In genomic region chr17:5839549-5840240, GRCm38 (mm10) we compare ENCODE assay signal across 11 mouse cellular contexts. TPM values are rescaled to one million over a fixed set of nuclear protein-coding genes. Genes with fewer than 3 reads are reported as not detected.
DNase-seq lines count a peak whose midpoint lies in the region; ATAC-seq and TF ChIP-seq lines count a peak whose summit lies in the region.
"Had no signal": no experiment of that assay in that cellular context is flagged by ENCODE, and none has a peak within 500 bp of the region (broad histone marks: within the 10 kb centered on the region; RNA-seq: fewer than 3 reads in every experiment).

No protein-coding gene starts in this region.

- no peak for DNase-seq in heart, embryonic 10.5 days (ENCODE audit: low spot score)
- no peak for DNase-seq in heart, postnatal 25 days (ENCODE audit: low spot score)
- DNase-seq in layer of hippocampus, adult 18-20 months (ENCODE audit: low spot score in 2 of 2): no peak
- DNase-seq in testis, postnatal 10 days (ENCODE audit: low spot score): no peak
- DNase-seq: cerebellum, adult 11 months; right cerebral cortex, postnatal 25 days had no signal

- TF ChIP-seq CTCF in small intestine, adult 2 months (IDR thresholded peaks at IDR 0.05; ENCODE audit: extremely low read depth, insufficient read length, insufficient replicate concordance, low read depth, low read length): no peak

- no peaks in the 10 kb centered on the region for H3K36me3 ChIP-seq in heart, embryonic 10.5 days
- H3K36me3 ChIP-seq in megakaryocyte, embryonic 14.5 days (replicated peaks; ENCODE audit: low read length): peaks cover 35% of the 10 kb centered on the region
- H3K36me3 ChIP-seq in intestine, embryonic 16.5 days (ENCODE audit: control insufficient read depth, insufficient read depth, low read length): no peaks in the 10 kb centered on the region
- H3K36me3 ChIP-seq in small intestine, adult 2 months (ENCODE audit: control insufficient read depth, insufficient read depth, low read length): no peaks in the 10 kb centered on the region

- no peak overlapping the region for H3K4me3 ChIP-seq in heart, embryonic 10.5 days
- peak overlapping the region; percentile 95 for H3K4me3 ChIP-seq in megakaryocyte, embryonic 14.5 days (replicated peaks)
- no peak overlapping the region for H3K4me3 ChIP-seq in intestine, embryonic 16.5 days (ENCODE audit: low read length)
- no peak overlapping the region for H3K4me3 ChIP-seq in small intestine, adult 2 months (ENCODE audit: low read depth, low read length)

- peaks cover 17% of the 10 kb centered on the region for H3K4me1 ChIP-seq in heart, embryonic 10.5 days
- H3K4me1 ChIP-seq in megakaryocyte, embryonic 14.5 days: peaks cover 58% of the 10 kb centered on the region
- H3K4me1 ChIP-seq in intestine, embryonic 16.5 days (ENCODE audit: control insufficient read depth, insufficient read depth, low read length): peaks cover 15% of the 10 kb centered on the region
- H3K4me1 ChIP-seq in small intestine, adult 2 months (ENCODE audit: control insufficient read depth, insufficient read depth, insufficient read length, low read length): peaks cover 10% of the 10 kb centered on the region

- no peaks in the 10 kb centered on the region for H3K27me3 ChIP-seq in heart, embryonic 10.5 days (ENCODE audit: insufficient read depth, poor library complexity, severe bottlenecking)
- no peaks in the 10 kb centered on the region for H3K27me3 ChIP-seq in megakaryocyte, embryonic 14.5 days (replicated peaks)
- H3K27me3 ChIP-seq in intestine, embryonic 16.5 days (replicated peaks; ENCODE audit: control insufficient read depth, insufficient read depth, low read length): no peaks in the 10 kb centered on the region
- H3K27me3 ChIP-seq in small intestine, adult 2 months (ENCODE audit: control insufficient read depth, insufficient read depth, low read length): no peaks in the 10 kb centered on the region

- TF ChIP-seq POLR2A in small intestine, adult 2 months (IDR thresholded peaks at IDR 0.05; ENCODE audit: low read depth, low read length): no peak

- peak overlapping the region; percentile 100; the same call in 1 of the 2 replicates for H3K27ac ChIP-seq in heart, embryonic 10.5 days
- H3K27ac ChIP-seq in intestine, embryonic 16.5 days (ENCODE audit: low read length): peak overlapping the region; percentile 37; the same call in 1 of the 2 replicates
- H3K27ac ChIP-seq in small intestine, adult 2 months (ENCODE audit: insufficient read depth, low read depth, low read length): peak overlapping the region; percentile 47; the same call in 1 of the 2 replicates

- no peaks in the 10 kb centered on the region for H3K9me3 ChIP-seq in heart, embryonic 10.5 days
- peaks cover 10% of the 10 kb centered on the region for H3K9me3 ChIP-seq in megakaryocyte, embryonic 14.5 days
- H3K9me3 ChIP-seq in intestine, embryonic 16.5 days (ENCODE audit: control insufficient read depth, low read length): no peaks in the 10 kb centered on the region

- H3K4me2 ChIP-seq in intestine, embryonic 16.5 days (ENCODE audit: low read depth, low read length): peak overlapping the region; percentile 27; the same call in 1 of the 2 replicates

- no peak overlapping the region for H3K9ac ChIP-seq in intestine, embryonic 16.5 days (ENCODE audit: low read depth, low read length)

- no peak for ATAC-seq in megakaryocyte, adult 5-6 weeks (ENCODE audit: poor library complexity, severe bottlenecking)
- ATAC-seq in intestine, embryonic 16.5 days: no peak
- ATAC-seq: activated CD4-positive, CD25-positive, alpha-beta regulatory T cell, adult 4 months had no signal

- 61% methylated on average over 5 of the region's 5 CpGs for WGBS in heart, embryonic 10.5 days
- 76% methylated on average over 5 of the region's 5 CpGs for WGBS in intestine, embryonic 16.5 days
- 69% methylated on average over 5 of the region's 5 CpGs for WGBS in small intestine, adult 2 months

- intact Hi-C loops in heart, postnatal 25 days (cut with DNase I): loop anchor here (2.0 to 5.0 kb wide), 2 partner anchors 43 to 347 kb away; partner anchors contain the start of gene Zdhhc14

RNA-seq across cellular contexts. Expression of gene Snx9, which starts 1.4 kb away (rescaled TPM):
- polyA plus RNA-seq in heart, embryonic 10.5 days (2016; fragmentation: Nextera tagmentation; extraction: Ambion mirVana): 22.6 and 26.5 TPM in 2 replicates
- total RNA-seq in heart, postnatal 25 days (2021): 10 to 100 TPM; 30.9 to 33.2 TPM
- 35.2 and 38.7 TPM in 2 replicates for polyA plus RNA-seq in megakaryocyte, embryonic 14.5 days (2012; ENCODE audit: insufficient read depth, low replicate concordance)
- 51.4 and 51.8 TPM in 2 replicates for total RNA-seq in megakaryocyte, adult 5-6 weeks (2015)
- 36.6 and 37.1 TPM in 2 replicates for total RNA-seq in megakaryocyte, adult 5-6 weeks (2017)
- 52.6 and 61.6 TPM in 2 replicates for polyA plus RNA-seq in intestine, embryonic 16.5 days (2015; fragmentation: Nextera tagmentation; extraction: Ambion mirVana)
- polyA plus RNA-seq in small intestine, adult 2 months (2012; rRNA removed): 28.0 and 66.3 TPM in 2 replicates
- total RNA-seq in layer of hippocampus, adult 18-20 months (2021): 10 to 100 TPM; 15.2 to 15.3 TPM

Comparison
In these comparisons a context has a peak if more than half of its experiments do, and no peak if none do; other contexts are left out.
1. H3K27ac ChIP-seq: peak in every context shown above with its lines; median percentile 100 in heart, embryonic 10.5 days; 47 in small intestine, adult 2 months; 37 in intestine, embryonic 16.5 days.